Mouse (Mus musculus) C2C12 (cell line): ENCODE results near the gene Ttll11. TPM values are rescaled to one million over a fixed set of nuclear protein-coding genes. Genes with fewer than 3 reads are reported as not detected.

Source experiments
- H3K27me3 ChIP-seq: one replicate; pipeline ENCODE4 v1.6.1; 2011; ENCODE audit not compliant: control insufficient read depth, insufficient read depth, insufficient read length
- H3K36me3 ChIP-seq: one replicate; pipeline ENCODE4 v1.6.1; 2011; ENCODE audit not compliant: control insufficient read depth, insufficient read depth
- H3K4me3 ChIP-seq: one replicate; pipeline ENCODE4 v1.5.1; 2011; ENCODE audit warnings: mild to moderate bottlenecking, control low read depth; ENCODE audit not compliant: poor library complexity, insufficient read depth, severe bottlenecking
- H3K79me2 ChIP-seq: one replicate; pipeline ENCODE4 v1.6.1; 2011; ENCODE audit not compliant: control insufficient read depth, insufficient read depth
- H3K79me3 ChIP-seq: one replicate; pipeline ENCODE4 v1.6.1; 2011; ENCODE audit warnings: low read depth, control low read depth
- H3ac ChIP-seq: one replicate; pipeline ENCODE3; 2011; ENCODE audit warnings: low read depth; ENCODE audit not compliant: control insufficient read depth, insufficient read length
- CEBPB ChIP-seq: IDR thresholded peaks from one replicate; pipeline ENCODE4 v1.6.1; 2011; ENCODE audit warnings: low read depth, mild to moderate bottlenecking, control low read depth, moderate library complexity
- CTCF ChIP-seq: IDR thresholded peaks from one replicate; pipeline ENCODE4 v1.5.1; 2011; ENCODE audit not compliant: control insufficient read depth, insufficient read depth, insufficient read length
- FOSL1 ChIP-seq: IDR thresholded peaks from one replicate; pipeline ENCODE4 v1.8.0; 2011; ENCODE audit warnings: mild to moderate bottlenecking, low read length; ENCODE audit not compliant: poor library complexity, insufficient read depth, severe bottlenecking
- MAX ChIP-seq: IDR thresholded peaks from one replicate; pipeline ENCODE4 v1.6.1; 2011; ENCODE audit warnings: mild to moderate bottlenecking, control low read depth
- MYOD1 ChIP-seq: IDR thresholded peaks from one replicate; pipeline ENCODE4 v1.6.1; 2011; ENCODE audit warnings: low read depth; ENCODE audit not compliant: control insufficient read depth, insufficient read length
- MYOG ChIP-seq: IDR thresholded peaks from one replicate; pipeline ENCODE4 v1.6.1; 2011; ENCODE audit not compliant: control insufficient read depth, insufficient read length; ENCODE audit errors: extremely low read depth
- USF1 ChIP-seq: IDR thresholded peaks from one replicate; pipeline ENCODE4 v1.6.1; 2011; ENCODE audit warnings: low read depth, mild to moderate bottlenecking, control low read depth, moderate library complexity
- polyA plus RNA-seq: library from polyadenylated mRNA; unstranded; fragments of >200 nt; fragmentation: generic; extraction: Trizol; gene quantifications from one replicate; pipeline ENCODE4 v1.2.1, GENCODE M21; 2012; ENCODE audit warnings: missing spikeins

The Ttll11 gene
- polyA plus RNA-seq, 1 experiment: 7.0 TPM

DNA sequence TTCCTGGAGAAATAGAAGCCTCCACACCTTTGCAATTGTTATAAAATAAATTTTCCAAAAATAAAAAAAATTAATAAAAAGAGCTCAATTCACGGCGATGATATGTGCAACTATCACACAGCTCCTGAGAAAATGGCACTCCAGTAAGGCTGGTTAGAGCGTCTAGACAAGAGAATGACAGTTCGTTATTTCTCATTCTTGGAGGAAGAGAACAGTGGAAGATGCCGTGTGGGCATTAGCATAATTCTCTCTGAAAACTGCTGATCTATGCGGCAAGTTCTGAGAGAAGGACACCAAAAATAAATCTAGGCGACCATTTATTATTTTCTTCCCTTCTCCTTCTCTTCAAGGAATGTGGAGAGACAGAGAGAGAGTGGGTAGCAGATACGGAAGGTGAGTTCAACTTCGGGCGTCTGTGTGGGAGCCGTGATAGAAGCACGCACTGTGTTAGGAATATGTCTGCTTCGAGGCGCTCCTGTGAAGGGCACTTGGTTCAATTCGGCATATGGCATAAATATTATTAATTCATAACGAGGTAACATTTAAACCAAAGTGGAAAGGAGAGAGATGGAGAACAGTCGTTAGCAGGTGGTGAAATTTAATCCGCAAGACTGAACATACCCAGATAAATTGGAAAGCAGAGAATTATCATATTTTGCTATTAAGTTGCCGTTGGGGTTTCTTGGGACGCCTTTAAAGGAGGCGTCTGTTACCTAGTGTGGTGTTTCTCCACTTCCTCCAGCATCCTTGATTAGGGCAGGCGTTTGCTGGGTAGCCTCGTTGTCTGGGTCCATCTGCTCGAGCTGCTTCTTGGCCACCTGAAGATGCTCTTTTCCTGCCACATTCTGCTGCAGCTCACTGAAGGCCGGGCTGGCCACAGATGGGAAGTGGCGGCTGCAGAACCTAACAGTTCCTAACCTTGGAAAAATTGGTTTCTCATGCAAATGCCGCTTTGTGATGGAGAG is 190.1 kb downstream of the Ttll11 start:
- no peak overlapping the region for H3ac ChIP-seq
- no peak overlapping the region for H3K4me3 ChIP-seq
- H3K36me3 ChIP-seq: no peaks in the 10 kb centered on the region
- no peaks in the 10 kb centered on the region for H3K27me3 ChIP-seq
- no peak for TF ChIP-seq MAX
- no peak for TF ChIP-seq CEBPB
- TF ChIP-seq FOSL1: no peak
- TF ChIP-seq MYOD1: no peak
- TF ChIP-seq MYOG: no peak
- TF ChIP-seq USF1: no peak
- TF ChIP-seq CTCF: no peak
- no peaks in the 10 kb centered on the region for H3K79me3 ChIP-seq
- no peaks in the 10 kb centered on the region for H3K79me2 ChIP-seq

DNA sequence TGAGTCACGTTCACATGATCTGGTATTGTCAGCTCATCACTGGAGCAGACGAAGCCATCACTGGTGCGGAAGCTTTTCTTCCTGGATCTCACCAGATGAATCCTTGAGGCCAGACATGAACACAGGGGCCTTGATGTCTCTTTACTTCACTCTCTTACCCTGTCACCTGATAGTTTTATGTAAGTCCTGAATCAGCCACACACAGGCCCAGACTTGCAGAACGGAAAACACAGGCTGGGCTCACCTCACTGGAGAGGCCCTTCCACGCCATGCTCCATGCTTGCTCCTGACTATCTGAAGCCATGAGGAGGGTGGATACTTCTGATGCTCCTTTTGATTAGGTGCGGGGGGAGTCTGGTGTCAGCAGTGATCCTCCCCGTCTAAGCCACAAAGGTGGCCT is 193.8 kb downstream of the Ttll11 start:
- H3ac ChIP-seq: no peak overlapping the region
- no peaks in the 10 kb centered on the region for H3K79me2 ChIP-seq
- H3K4me3 ChIP-seq: no peak overlapping the region
- TF ChIP-seq MYOG: no peak
- TF ChIP-seq MYOD1: no peak
- no peak for TF ChIP-seq CEBPB
- no peak for TF ChIP-seq FOSL1
- TF ChIP-seq USF1: no peak
- no peak for TF ChIP-seq MAX
- no peak for TF ChIP-seq CTCF
- no peaks in the 10 kb centered on the region for H3K27me3 ChIP-seq
- H3K36me3 ChIP-seq: no peaks in the 10 kb centered on the region
- H3K79me3 ChIP-seq: no peaks in the 10 kb centered on the region

DNA sequence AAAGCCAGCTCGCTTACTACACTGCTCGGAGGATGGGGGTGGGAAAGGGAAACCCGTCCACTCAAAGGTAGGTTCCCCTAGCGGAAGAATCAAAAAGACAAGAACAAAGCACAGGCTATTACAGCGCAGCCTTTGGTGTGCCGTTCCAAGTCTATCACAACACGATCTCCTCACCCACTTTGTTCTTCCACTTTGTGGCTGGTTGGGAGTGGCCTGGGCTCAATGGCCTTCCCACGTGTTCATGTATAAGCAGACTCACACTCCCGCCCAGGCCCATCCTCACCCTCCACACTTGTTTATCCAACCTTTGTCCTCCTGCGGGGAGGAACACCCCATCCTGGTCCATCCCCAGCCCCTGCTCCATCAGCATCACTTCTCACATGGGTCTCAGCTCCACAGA is 196.3 kb downstream of the Ttll11 start:
- Histone ChIP-seq H3ac (no peak overlapping the region), H3K36me3 (no peaks in the 10 kb centered on the region), H3K79me2 (no peaks in the 10 kb centered on the region), H3K79me3 (no peaks in the 10 kb centered on the region), H3K4me3 (no peak overlapping the region), H3K27me3 (no peaks in the 10 kb centered on the region)
- no peak for TF ChIP-seq MYOG
- no peak for TF ChIP-seq FOSL1
- no peak for TF ChIP-seq MAX
- TF ChIP-seq USF1: no peak

DNA sequence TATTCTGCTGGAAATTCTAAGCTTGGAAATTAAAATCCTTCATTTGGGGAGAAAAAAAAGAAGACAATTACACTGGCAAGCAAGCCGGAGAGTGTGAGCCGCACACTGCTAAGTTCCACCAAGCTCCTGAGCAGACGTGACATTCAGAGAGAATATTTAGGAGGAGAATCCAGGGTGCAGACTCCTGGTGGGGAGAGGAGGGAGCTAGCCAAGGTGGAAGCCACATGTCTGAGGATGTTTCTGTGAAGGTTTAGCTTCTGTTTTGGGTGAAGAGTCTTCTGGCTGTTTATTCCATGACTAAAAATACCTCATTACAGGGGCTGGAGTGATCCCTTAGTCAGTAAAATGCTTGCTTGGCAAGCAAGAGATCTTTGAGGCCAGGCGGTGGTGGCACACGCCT is 200.4 kb downstream of the Ttll11 start:
- H3K27me3 ChIP-seq: no peaks in the 10 kb centered on the region
- no peak for TF ChIP-seq MAX
- no peak for TF ChIP-seq FOSL1
- no peaks in the 10 kb centered on the region for H3K36me3 ChIP-seq
- H3ac ChIP-seq: no peak overlapping the region
- H3K4me3 ChIP-seq: no peak overlapping the region
- no peaks in the 10 kb centered on the region for H3K79me2 ChIP-seq
- H3K79me3 ChIP-seq: no peaks in the 10 kb centered on the region

DNA sequence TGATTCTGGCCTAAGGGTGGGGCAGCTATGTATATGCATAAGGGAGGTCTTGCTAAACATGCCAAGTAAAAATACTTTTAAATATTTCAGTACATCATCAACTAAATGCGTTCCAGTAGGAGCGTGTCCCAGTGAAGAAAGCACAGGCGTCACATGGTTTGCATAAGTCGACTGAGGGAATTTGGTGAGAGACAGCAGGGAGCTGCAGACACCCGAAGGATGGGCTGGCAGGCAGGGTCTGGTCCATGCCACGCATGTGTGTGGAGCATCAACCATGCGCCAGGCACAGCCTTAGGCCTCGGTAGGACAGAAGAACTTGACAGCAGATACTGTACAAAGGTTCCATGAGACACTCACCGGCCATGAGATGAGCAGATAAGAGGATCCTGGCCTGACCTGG is 202.8 kb downstream of the Ttll11 start:
- Histone ChIP-seq H3K79me2 (no peaks in the 10 kb centered on the region), H3K36me3 (no peaks in the 10 kb centered on the region), H3K27me3 (no peaks in the 10 kb centered on the region), H3ac (no peak overlapping the region), H3K4me3 (no peak overlapping the region), H3K79me3 (no peaks in the 10 kb centered on the region)
- TF ChIP-seq CTCF (no peak), FOSL1 (no peak), CEBPB (no peak), MYOD1 (no peak), USF1 (no peak), MYOG (no peak), MAX (no peak)

DNA sequence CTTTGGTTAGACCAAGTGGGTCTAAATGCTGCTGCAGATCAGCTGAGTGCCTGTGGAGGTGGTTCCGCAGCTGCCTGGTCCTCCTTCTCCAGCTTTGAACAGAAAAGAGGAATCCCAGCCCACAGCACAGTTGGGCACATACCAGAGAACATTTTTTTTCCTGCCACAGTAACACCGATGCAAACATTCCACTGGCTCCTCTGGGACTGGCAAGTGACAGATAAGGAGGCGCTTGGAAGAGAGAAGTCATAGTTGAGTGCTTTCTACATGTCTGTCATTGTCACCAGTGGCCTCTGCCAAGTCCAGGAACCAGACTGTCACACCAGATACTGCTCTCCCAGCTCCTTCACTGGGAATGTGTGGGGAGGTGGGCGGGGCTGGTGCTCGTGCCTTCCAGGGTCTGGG is 204.1 kb downstream of the Ttll11 start:
- H3K79me2 ChIP-seq: no peaks in the 10 kb centered on the region
- no peak for TF ChIP-seq MAX
- no peak for TF ChIP-seq CEBPB
- no peak for TF ChIP-seq CTCF
- no peak for TF ChIP-seq FOSL1
- TF ChIP-seq USF1: no peak
- no peak for TF ChIP-seq MYOD1
- TF ChIP-seq MYOG: no peak
- H3K27me3 ChIP-seq: no peaks in the 10 kb centered on the region
- no peaks in the 10 kb centered on the region for H3K36me3 ChIP-seq
- no peak overlapping the region for H3K4me3 ChIP-seq
- no peak overlapping the region for H3ac ChIP-seq
- no peaks in the 10 kb centered on the region for H3K79me3 ChIP-seq

DNA sequence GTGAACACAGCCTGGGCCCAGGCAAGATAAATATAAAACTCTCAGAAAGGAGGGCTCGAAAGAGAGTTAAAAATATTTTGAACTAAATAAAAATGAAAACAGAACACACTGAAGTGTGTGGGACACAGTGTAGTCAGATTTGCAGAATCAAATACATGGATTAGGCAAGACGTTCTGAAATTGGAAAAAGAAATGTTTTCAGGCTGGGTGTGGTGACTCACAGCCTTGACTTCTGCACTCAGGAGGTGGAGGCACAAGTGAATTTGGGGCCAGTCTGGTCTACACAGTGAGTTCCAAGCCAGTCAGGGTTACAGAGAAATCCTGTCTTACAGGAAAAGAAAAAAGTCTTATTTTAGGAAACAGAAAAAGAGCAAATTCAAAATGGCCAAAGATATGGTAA is 209.2 kb downstream of the Ttll11 start:
- no peak for TF ChIP-seq USF1
- TF ChIP-seq FOSL1: no peak
- TF ChIP-seq MYOD1: no peak
- TF ChIP-seq MYOG: no peak
- no peak for TF ChIP-seq CEBPB
- TF ChIP-seq CTCF: no peak
- TF ChIP-seq MAX: no peak
- H3K79me2 ChIP-seq: no peaks in the 10 kb centered on the region
- no peak overlapping the region for H3ac ChIP-seq
- H3K4me3 ChIP-seq: no peak overlapping the region
- H3K36me3 ChIP-seq: no peaks in the 10 kb centered on the region
- no peaks in the 10 kb centered on the region for H3K79me3 ChIP-seq
- no peaks in the 10 kb centered on the region for H3K27me3 ChIP-seq
